Mouse (Mus musculus): ENCODE results near the gene Impdh1. TPM values are rescaled to one million over a fixed set of nuclear protein-coding genes. Genes with fewer than 3 reads are reported as not detected.
"Not testable (repeated sequence)": the region's sequence is repeated elsewhere in the genome, so short reads cannot be mapped to it uniquely, and the experiment has no call there.

The Impdh1 gene
- 16.4 to 27.6 TPM (median 22.7 TPM) in 3 replicates for total RNA-seq (2017)

GRCm38 (mm10) chr6:29215881-29216501 is at the start of gene Impdh1:
Gene Impdh1, minus strand, starts transcription at chr6:29216364.
- ATAC-seq (replicated peaks; ENCODE audit: insufficient number of reproducible peaks, low FRiP score, low TSS enrichment, poor library complexity, severe bottlenecking), result peak; percentile 37

- ATAC-seq (replicated peaks; ENCODE audit: insufficient number of reproducible peaks, low FRiP score, low TSS enrichment, poor library complexity, severe bottlenecking), result no peak
Measured at GRCm38 (mm10) chr6:29264456-29264781, 48.3 kb upstream of the Impdh1 start.

GRCm38 (mm10) chr6:29263650-29264455 is 47.7 kb upstream of the Impdh1 start:
- no peak for ATAC-seq (replicated peaks; ENCODE audit: insufficient number of reproducible peaks, low FRiP score, low TSS enrichment, poor library complexity, severe bottlenecking)

GRCm38 (mm10) chr6:29261831-29262230 is 45.7 kb upstream of the Impdh1 start:
- ATAC-seq (replicated peaks; ENCODE audit: insufficient number of reproducible peaks, low FRiP score, low TSS enrichment, poor library complexity, severe bottlenecking), result no peak

GRCm38 (mm10) chr6:29259418-29259817 is 43.3 kb upstream of the Impdh1 start:
- no peak for ATAC-seq (replicated peaks; ENCODE audit: insufficient number of reproducible peaks, low FRiP score, low TSS enrichment, poor library complexity, severe bottlenecking)

- no peak for ATAC-seq (replicated peaks; ENCODE audit: insufficient number of reproducible peaks, low FRiP score, low TSS enrichment, poor library complexity, severe bottlenecking)
Measured at GRCm38 (mm10) chr6:29247072-29247471, 30.9 kb upstream of the Impdh1 start.

GRCm38 (mm10) chr6:29246585-29246984 is 30.4 kb upstream of the Impdh1 start:
- 0 out of 2 replicates have a peak, but pooled peaks have one; percentile 20 for ATAC-seq (replicated peaks; ENCODE audit: insufficient number of reproducible peaks, low FRiP score, low TSS enrichment, poor library complexity, severe bottlenecking)

GRCm38 (mm10) chr6:29246183-29246582 is 30.0 kb upstream of the Impdh1 start:
- ATAC-seq (replicated peaks; ENCODE audit: insufficient number of reproducible peaks, low FRiP score, low TSS enrichment, poor library complexity, severe bottlenecking), result no peak

- ATAC-seq (replicated peaks; ENCODE audit: insufficient number of reproducible peaks, low FRiP score, low TSS enrichment, poor library complexity, severe bottlenecking), result peak; percentile 57
Measured at GRCm38 (mm10) chr6:29245272-29246120, 29.3 kb upstream of the Impdh1 start.

- ATAC-seq (replicated peaks; ENCODE audit: insufficient number of reproducible peaks, low FRiP score, low TSS enrichment, poor library complexity, severe bottlenecking), result no peak
Measured at GRCm38 (mm10) chr6:29242265-29242664, 26.1 kb upstream of the Impdh1 start.

- ATAC-seq (replicated peaks; ENCODE audit: insufficient number of reproducible peaks, low FRiP score, low TSS enrichment, poor library complexity, severe bottlenecking), result no peak
Measured at GRCm38 (mm10) chr6:29241697-29242096, 25.5 kb upstream of the Impdh1 start.

GRCm38 (mm10) chr6:29240806-29241205 is 24.6 kb upstream of the Impdh1 start:
- peak; percentile 65; the same call in 1 of the 2 replicates for ATAC-seq (replicated peaks; ENCODE audit: insufficient number of reproducible peaks, low FRiP score, low TSS enrichment, poor library complexity, severe bottlenecking)

- no peak for ATAC-seq (replicated peaks; ENCODE audit: insufficient number of reproducible peaks, low FRiP score, low TSS enrichment, poor library complexity, severe bottlenecking)
Measured at GRCm38 (mm10) chr6:29234272-29234671, 18.1 kb upstream of the Impdh1 start.

GRCm38 (mm10) chr6:29233710-29234109 is 17.5 kb upstream of the Impdh1 start:
- no peak for ATAC-seq (replicated peaks; ENCODE audit: insufficient number of reproducible peaks, low FRiP score, low TSS enrichment, poor library complexity, severe bottlenecking)

GRCm38 (mm10) chr6:29232321-29232720 is 16.2 kb upstream of the Impdh1 start:
- ATAC-seq (replicated peaks; ENCODE audit: insufficient number of reproducible peaks, low FRiP score, low TSS enrichment, poor library complexity, severe bottlenecking), result no peak

- no peak; the same call in 1 of the 2 replicates for ATAC-seq (replicated peaks; ENCODE audit: insufficient number of reproducible peaks, low FRiP score, low TSS enrichment, poor library complexity, severe bottlenecking)
Measured at GRCm38 (mm10) chr6:29231799-29232198, 15.6 kb upstream of the Impdh1 start.

- no peak; the same call in 1 of the 2 replicates for ATAC-seq (replicated peaks; ENCODE audit: insufficient number of reproducible peaks, low FRiP score, low TSS enrichment, poor library complexity, severe bottlenecking)
Measured at GRCm38 (mm10) chr6:29230386-29230785, 14.2 kb upstream of the Impdh1 start.

- ATAC-seq (replicated peaks; ENCODE audit: insufficient number of reproducible peaks, low FRiP score, low TSS enrichment, poor library complexity, severe bottlenecking), result no peak
Measured at GRCm38 (mm10) chr6:29229265-29229913, 13.2 kb upstream of the Impdh1 start.

GRCm38 (mm10) chr6:29217717-29218116 is 1.6 kb upstream of the Impdh1 start:
- ATAC-seq (replicated peaks; ENCODE audit: insufficient number of reproducible peaks, low FRiP score, low TSS enrichment, poor library complexity, severe bottlenecking), result not testable (repeated sequence)

Measured in monocyte, adult 5-6 weeks (primary cell).